Mouse (Mus musculus): ENCODE data around the gene Ptprf.

Gene Ptprf

GRCm38 (mm10) chr4:118288531-118288930 lies 2.7 kb downstream of the Ptprf start:
- in situ Hi-C loops (cut with MseI, MboI): no loop called here

- in situ Hi-C loops (cut with MseI, MboI): no loop called here
Measured at GRCm38 (mm10) chr4:118286202-118286601, 5.0 kb downstream of the Ptprf start.

GRCm38 (mm10) chr4:118282182-118282562 lies 9.0 kb downstream of the Ptprf start:
- in situ Hi-C loops (cut with MseI, MboI): no loop called here

GRCm38 (mm10) chr4:118281444-118282181 lies 9.6 kb downstream of the Ptprf start:
- in situ Hi-C loops (cut with MseI, MboI): no loop called here

- in situ Hi-C loops (cut with MseI, MboI): no loop called here
Measured at GRCm38 (mm10) chr4:118280506-118280905, 10.7 kb downstream of the Ptprf start.

GRCm38 (mm10) chr4:118276520-118277232 lies 14.5 kb downstream of the Ptprf start:
- in situ Hi-C loops (cut with MseI, MboI): no loop called here

- in situ Hi-C loops (cut with MseI, MboI): no loop called here
Measured at GRCm38 (mm10) chr4:118275601-118276519, 15.3 kb downstream of the Ptprf start.

- in situ Hi-C loops (cut with MseI, MboI): no loop called here
Measured at GRCm38 (mm10) chr4:118274521-118274920, 16.7 kb downstream of the Ptprf start.

GRCm38 (mm10) chr4:118273998-118274397 lies 17.2 kb downstream of the Ptprf start:
- in situ Hi-C loops (cut with MseI, MboI): no loop called here

- in situ Hi-C loops (cut with MseI, MboI): no loop called here
Measured at GRCm38 (mm10) chr4:118273545-118273944, 17.7 kb downstream of the Ptprf start.

GRCm38 (mm10) chr4:118272871-118273270 lies 18.3 kb downstream of the Ptprf start:
- in situ Hi-C loops (cut with MseI, MboI): no loop called here

GRCm38 (mm10) chr4:118272258-118272657 lies 18.9 kb downstream of the Ptprf start:
- in situ Hi-C loops (cut with MseI, MboI): no loop called here

- in situ Hi-C loops (cut with MseI, MboI): no loop called here
Measured at GRCm38 (mm10) chr4:118271556-118272074, 19.6 kb downstream of the Ptprf start.

- in situ Hi-C loops (cut with MseI, MboI): no loop called here
Measured at GRCm38 (mm10) chr4:118270706-118271105, 20.5 kb downstream of the Ptprf start.

GRCm38 (mm10) chr4:118269999-118270398 lies 21.2 kb downstream of the Ptprf start:
- in situ Hi-C loops (cut with MseI, MboI): no loop called here

- in situ Hi-C loops (cut with MseI, MboI): no loop called here
Measured at GRCm38 (mm10) chr4:118268429-118269212, 22.6 kb downstream of the Ptprf start.

- in situ Hi-C loops (cut with MseI, MboI): no loop called here
Measured at GRCm38 (mm10) chr4:118265557-118265956, 25.6 kb downstream of the Ptprf start.

GRCm38 (mm10) chr4:118261771-118262473 lies 29.3 kb downstream of the Ptprf start:
- in situ Hi-C loops (cut with MseI, MboI): no loop called here

GRCm38 (mm10) chr4:118261291-118261690 lies 29.9 kb downstream of the Ptprf start:
- in situ Hi-C loops (cut with MseI, MboI): no loop called here

- in situ Hi-C loops (cut with MseI, MboI): no loop called here
Measured at GRCm38 (mm10) chr4:118260551-118261267, 30.5 kb downstream of the Ptprf start.
